Mouse (Mus musculus): ENCODE results near the gene Psme2b. TPM values are rescaled to one million over a fixed set of nuclear protein-coding genes. Genes with fewer than 3 reads are reported as not detected.
"Not testable (repeated sequence)": the region's sequence is repeated elsewhere in the genome, so short reads cannot be mapped to it uniquely, and the experiment has no call there.

The Psme2b gene
- total RNA-seq (2021): 1 to 10 TPM; 1.6 to 3.0 TPM
- long read RNA-seq, experiment 1: 0 reads
- long read RNA-seq, experiment 2, partial matches to known transcripts: 0 of 1 reads
- long read RNA-seq, experiment 2, other reads (novel, unspliced or antisense): 0 of 1 reads

GRCm38 (mm10) chr11:48946090-48946489 lies at the start of gene Psme2b:
Gene Psme2b (minus strand): TSS chr11:48946190.
- DNase-seq (ENCODE audit: low spot score in 2 of 2): not testable (repeated sequence)

- not testable (repeated sequence) for DNase-seq (ENCODE audit: low spot score in 2 of 2)
These were observed 48.0 kb upstream of the Psme2b start, which contains the start of gene Tgtp1 for GRCm38 (mm10) chr11:48994018-48994417. Gene Tgtp1 (minus strand): TSS chr11:48994172.

GRCm38 (mm10) chr11:48993296-48993695 lies 47.3 kb upstream of the Psme2b start:
- not testable (repeated sequence) for DNase-seq (ENCODE audit: low spot score in 2 of 2)

- not testable (repeated sequence) for DNase-seq (ENCODE audit: low spot score in 2 of 2)
These were observed 45.9 kb upstream of the Psme2b start, which contains the start of gene Gm12185 for GRCm38 (mm10) chr11:48991740-48992520. Gene Gm12185 (minus strand): TSS chr11:48992226.

- DNase-seq (ENCODE audit: low spot score in 2 of 2): not testable (repeated sequence)
These were observed 44.0 kb upstream of the Psme2b start for GRCm38 (mm10) chr11:48989981-48990380.

- not testable (repeated sequence) for DNase-seq (ENCODE audit: low spot score in 2 of 2)
These were observed 42.2 kb upstream of the Psme2b start for GRCm38 (mm10) chr11:48988219-48988618.

GRCm38 (mm10) chr11:48982848-48983247 lies 36.9 kb upstream of the Psme2b start:
- not testable (repeated sequence) for DNase-seq (ENCODE audit: low spot score in 2 of 2)

GRCm38 (mm10) chr11:48980052-48980451 lies 34.1 kb upstream of the Psme2b start:
- DNase-seq (ENCODE audit: low spot score in 2 of 2): not testable (repeated sequence)

GRCm38 (mm10) chr11:48979251-48979650 lies 33.3 kb upstream of the Psme2b start, which contains the start of gene 9930111J21Rik1:
Gene 9930111J21Rik1 (minus strand): TSS chr11:48979398.
- DNase-seq (ENCODE audit: low spot score in 2 of 2): not testable (repeated sequence)

GRCm38 (mm10) chr11:48978240-48978939 lies 32.4 kb upstream of the Psme2b start, which contains the start of gene Olfr56:
Gene Olfr56 (plus strand): TSS chr11:48978889.
- not testable (repeated sequence) for DNase-seq (ENCODE audit: low spot score in 2 of 2)

GRCm38 (mm10) chr11:48974686-48975085 lies 28.7 kb upstream of the Psme2b start:
- DNase-seq (ENCODE audit: low spot score in 2 of 2): not testable (repeated sequence)

GRCm38 (mm10) chr11:48939286-48939685 lies 6.7 kb downstream of the Psme2b start:
- DNase-seq (ENCODE audit: low spot score in 2 of 2): not testable (repeated sequence)

GRCm38 (mm10) chr11:48935291-48935690 lies 10.7 kb downstream of the Psme2b start:
- DNase-seq (ENCODE audit: low spot score in 2 of 2): not testable (repeated sequence)

- not testable (repeated sequence) for DNase-seq (ENCODE audit: low spot score in 2 of 2)
These were observed 12.1 kb downstream of the Psme2b start for GRCm38 (mm10) chr11:48933923-48934322.

GRCm38 (mm10) chr11:48933422-48933821 lies 12.6 kb downstream of the Psme2b start:
- DNase-seq (ENCODE audit: low spot score in 2 of 2): not testable (repeated sequence)

GRCm38 (mm10) chr11:48928068-48928467 lies 17.9 kb downstream of the Psme2b start:
- DNase-seq (ENCODE audit: low spot score in 2 of 2): not testable (repeated sequence)

GRCm38 (mm10) chr11:48926437-48926836 lies 19.6 kb downstream of the Psme2b start:
- DNase-seq (ENCODE audit: low spot score in 2 of 2): not testable (repeated sequence)

GRCm38 (mm10) chr11:48923818-48924217 lies 22.2 kb downstream of the Psme2b start:
- not testable (repeated sequence) for DNase-seq (ENCODE audit: low spot score in 2 of 2)

GRCm38 (mm10) chr11:48918380-48918779 lies 27.6 kb downstream of the Psme2b start:
- no peak for DNase-seq (ENCODE audit: low spot score in 2 of 2)

GRCm38 (mm10) chr11:48913611-48914010 lies 32.4 kb downstream of the Psme2b start:
- DNase-seq (ENCODE audit: low spot score in 2 of 2): no peak

- DNase-seq (ENCODE audit: low spot score in 2 of 2): no peak
These were observed 37.5 kb downstream of the Psme2b start for GRCm38 (mm10) chr11:48908459-48908858.

Data from gastrocnemius, postnatal 4 days (tissue).